Mouse (Mus musculus): ENCODE data around the gene Gm17455.

The Gm17455 gene

DNA sequence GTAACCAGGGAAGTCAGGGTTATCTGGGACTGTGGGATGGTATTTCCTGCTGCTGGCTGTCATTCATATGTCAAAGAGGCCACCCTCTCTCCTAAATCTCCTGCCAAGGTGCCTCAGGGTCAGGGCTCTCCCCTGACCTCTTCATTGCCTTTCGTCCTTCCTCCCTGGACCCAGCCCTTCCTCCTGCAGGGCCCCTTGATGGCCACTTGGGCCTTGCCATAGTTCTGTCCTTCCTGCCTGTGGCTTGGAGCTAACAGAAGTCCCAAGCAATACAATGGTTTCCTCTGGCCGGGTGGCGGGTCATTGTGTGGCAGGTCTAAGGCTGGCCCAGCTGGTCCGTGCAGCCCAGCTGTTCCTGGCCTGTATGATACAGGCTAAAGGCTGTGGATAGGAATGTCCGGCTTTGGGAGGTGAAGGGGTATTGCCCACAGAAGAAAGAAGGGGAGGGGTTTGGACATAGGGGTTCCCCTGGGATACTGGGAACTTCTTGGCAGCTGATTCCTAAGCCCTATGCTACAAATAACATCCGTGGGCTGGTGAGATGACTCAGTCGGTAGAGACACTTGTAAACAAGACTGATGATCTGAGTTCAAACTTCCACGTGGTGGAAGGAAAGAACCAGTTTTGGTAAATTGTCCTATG is 25.5 kb upstream of the Gm17455 start:
- no peak for DNase-seq

DNA sequence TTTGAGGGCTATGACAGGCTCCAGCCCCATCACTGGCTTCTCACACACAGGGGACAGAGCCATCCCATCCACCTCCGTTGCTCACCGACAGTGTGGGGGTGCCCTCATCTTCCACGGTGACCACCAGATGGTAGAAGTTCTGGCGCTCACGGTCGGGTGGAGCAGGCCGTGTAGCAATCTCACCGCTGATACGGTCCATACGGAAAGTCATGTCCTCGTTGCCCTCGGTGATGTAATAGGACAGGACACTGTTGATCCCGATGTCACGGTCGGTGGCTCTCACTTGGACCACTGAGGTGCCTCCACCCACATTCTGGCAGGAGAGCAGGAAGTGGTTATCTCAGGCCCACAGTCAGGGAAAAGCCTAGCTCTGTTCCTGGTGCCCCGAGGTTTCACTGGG is 22.8 kb upstream of the Gm17455 start:
- no peak for DNase-seq

DNA sequence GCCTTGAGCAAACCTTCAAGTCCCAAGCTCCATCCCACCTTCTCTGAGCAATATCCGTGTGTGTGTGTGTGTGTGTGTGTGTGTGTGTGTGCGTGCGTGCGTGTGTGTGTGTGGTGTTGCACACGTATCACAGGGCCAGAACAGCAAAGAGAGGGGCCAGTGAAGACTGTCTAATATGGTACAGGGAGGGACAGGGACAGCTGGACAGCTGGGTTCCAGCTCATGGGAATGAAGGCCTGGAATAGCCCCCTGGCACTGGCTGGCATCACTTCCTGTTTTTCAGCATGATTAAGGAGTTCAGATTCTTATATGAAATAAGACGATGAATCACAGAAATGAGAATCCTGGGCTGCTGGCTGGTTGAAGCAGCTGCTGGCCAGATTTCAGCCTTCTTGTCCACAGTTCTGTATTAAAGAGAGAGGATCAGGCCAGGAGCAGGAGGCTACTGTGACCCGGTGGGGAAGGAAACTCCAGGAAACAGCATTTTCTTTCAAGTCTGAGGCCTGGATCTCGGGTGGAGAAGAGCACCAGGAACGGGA is 20.0 kb upstream of the Gm17455 start:
- DNase-seq, result no peak

DNA sequence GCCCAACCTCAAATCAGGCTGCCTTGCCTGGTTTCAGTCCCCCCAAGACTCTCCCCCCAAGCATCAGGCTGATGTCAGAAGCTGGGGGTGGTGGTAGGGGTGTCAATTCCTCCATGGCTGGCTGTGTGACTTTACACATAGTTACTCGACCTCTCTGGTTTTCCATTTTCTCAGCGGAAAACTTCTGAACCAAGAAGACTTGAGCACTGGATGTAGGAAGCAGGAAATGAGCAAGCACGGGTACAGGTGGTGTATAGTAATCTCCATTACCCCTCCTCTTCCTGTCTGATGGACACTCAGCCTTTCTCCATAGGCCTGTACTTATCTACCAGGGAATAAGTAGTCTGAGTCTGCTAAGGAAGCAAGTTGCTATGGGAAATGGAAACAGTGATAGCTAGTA is 19.3 kb upstream of the Gm17455 start:
- no peak for DNase-seq

DNA sequence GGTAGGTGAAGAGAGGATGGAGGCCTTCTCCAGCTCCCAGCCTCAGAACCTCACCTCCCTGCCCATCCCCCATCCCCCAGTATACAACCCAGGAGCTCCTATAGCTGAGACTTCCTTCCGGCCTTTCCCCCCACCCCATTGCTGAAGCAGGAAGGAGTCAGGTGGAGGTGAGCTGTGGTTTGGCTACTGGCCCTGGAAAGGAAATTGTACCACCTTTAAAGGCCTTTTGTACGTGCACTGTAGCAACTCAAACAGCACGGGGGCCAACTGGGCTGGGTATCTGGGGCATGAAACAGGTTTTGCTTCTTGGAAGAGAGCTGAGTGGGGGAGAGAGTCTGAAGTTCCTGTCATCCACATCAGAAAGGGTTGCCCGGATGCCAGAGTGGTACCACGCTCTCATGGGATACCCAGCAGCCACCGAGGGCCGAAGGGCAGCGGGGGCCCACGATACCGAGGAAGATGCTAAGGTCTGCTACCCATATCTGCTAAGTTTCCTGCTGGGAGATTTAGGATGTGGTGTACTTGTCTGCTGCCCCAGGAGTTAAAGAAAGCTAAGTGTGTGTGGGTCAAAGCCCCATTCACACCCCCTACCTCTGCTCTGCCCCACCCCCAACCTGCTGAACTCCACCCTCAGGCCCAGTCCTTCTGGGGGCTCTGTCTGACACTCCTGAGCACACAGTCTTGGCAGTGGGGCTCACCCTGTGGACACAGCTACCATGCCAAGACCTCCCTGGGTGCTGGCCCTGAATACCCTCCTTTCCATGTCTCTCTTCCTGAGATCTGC is 18.2 kb upstream of the Gm17455 start:
- DNase-seq, result peak; percentile 80

DNA sequence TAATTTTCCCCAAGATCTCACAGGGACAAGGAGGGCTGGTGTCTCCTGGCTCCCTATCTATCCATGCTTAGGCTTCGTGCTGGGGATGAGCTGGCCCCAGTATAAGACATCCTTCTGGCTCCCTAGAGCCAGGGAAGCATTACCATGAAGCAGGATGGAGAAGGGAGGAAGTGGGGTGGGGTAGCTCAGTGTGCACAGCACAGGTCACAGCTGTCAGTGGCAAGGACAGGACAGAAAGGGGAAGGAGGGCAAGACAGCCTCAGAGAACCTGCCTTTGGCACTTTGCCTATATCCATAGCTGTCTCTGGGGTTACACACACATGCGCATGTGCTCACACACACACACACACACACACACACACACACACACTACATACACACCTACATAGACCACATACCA is 11.2 kb upstream of the Gm17455 start:
- DNase-seq, result peak; percentile 62

DNA sequence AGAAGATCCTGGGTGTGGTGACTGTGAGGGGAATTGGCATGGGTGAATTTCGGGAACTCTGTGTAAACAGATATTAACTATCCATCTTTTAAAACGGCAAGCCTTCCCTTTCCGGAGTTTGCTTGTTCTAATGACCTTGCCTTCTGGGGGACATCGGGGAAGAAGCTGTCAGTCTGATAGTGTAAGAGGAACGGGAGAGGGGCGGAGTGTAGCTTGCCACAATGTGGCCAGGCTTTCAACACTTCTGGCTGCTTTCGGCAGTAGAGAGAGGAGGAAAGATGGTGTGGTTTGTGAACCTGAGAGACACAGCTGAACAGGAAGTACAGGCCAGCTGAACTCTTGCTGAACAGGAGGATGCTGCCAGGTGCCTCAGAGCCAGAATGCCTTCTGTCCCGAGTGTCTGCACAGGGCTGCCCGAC is 10.1 kb upstream of the Gm17455 start:
- DNase-seq, result peak; percentile 74

DNA sequence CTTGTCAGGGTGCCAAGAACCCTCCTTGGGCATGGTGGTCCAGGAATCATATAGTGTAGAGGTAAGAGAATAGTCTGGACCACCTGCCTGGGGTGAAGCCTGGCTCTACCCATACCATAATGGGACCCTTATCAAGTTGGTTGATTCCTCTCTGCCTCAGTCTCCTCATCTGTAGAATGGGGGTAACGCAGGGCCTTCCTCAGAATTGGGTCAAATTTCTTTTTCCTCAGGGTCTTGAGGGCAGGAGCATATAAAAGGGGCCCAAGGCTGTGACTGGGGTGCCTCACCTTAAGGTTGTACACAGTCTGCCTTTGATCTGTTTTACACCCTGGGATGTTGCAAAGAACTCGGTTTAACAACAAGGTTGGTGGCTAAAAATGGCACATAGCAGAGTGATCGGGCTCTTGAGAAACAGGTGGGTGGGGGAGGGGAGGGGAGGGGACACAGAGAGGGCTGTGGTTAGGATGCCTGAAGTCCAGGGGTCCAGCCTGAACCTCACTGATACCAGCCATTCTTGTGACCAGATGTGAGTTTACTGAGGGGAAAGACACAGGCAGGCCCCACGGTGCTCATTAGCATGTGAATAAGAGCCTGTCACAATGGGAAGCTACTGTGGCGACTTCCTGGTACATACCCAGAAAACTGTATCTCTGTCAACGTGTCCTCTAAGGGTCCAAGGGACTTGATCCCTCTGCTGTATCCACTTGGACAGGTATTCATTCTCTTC is 9.2 kb upstream of the Gm17455 start:
- peak; percentile 60 for DNase-seq

DNA sequence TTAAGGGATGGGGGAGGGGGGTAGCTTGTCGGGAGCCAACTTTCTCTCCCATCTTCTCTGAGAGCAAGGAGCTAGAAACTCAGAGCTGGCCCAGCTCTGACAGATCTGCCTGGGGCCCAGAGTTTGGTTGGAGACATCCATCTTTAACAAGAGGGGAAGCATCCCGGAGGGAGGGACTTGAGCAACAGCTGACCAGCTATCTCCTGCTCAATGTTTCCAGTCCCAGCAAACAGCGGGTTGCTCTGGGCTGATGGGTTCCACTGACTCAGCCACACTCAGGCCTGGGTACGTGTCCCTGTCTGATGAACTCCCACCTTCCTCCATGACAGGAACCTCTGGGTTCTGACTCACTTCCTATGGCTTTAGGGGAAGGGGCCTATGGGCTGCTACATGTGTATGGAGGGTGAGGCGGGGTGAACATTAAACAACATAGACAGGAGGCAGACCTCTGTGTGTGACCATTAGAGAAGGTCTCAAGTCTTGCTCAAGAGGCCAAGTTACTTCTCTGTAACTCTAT is 8.6 kb upstream of the Gm17455 start:
- DNase-seq, result peak; percentile 42

DNA sequence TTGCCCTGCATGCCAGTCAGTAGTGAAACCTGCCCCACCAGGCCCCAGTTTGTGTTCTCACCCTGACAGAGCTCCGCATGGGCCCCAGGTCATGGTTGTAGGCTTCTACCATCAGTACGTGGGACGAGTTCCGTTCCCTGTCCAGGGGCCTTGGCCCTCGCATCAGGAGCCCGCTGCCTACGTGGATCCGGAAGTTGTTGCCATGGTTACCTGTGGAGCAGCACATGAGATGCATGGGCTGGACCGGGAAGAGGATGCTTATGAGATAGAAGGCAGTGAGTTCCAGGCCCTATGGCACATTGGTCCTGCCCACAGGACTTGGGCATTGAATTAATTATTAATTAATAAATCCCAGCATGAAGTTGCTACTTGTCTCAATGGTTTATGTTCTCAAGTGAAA is 7.9 kb upstream of the Gm17455 start:
- DNase-seq, result peak; percentile 25

DNA sequence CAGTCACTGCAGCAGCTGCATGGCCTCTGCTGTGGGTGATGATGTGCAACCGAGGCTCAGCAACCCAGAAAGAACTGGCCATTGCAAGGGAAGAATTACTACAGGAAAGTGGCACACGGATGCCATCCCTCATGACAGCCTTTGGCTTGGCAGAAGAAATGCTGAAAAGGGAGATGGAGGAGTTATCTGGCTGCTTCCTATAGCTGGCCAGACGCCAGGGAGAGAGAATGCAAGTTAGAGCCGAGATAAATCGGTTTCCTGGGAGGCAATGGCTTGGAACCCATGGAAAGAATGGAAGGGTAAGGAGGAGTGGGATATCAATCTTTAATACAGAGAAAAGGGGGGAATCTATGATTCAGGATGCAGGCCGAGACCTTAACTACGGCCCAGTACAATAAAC is 4.6 kb upstream of the Gm17455 start:
- DNase-seq, result no peak

DNA sequence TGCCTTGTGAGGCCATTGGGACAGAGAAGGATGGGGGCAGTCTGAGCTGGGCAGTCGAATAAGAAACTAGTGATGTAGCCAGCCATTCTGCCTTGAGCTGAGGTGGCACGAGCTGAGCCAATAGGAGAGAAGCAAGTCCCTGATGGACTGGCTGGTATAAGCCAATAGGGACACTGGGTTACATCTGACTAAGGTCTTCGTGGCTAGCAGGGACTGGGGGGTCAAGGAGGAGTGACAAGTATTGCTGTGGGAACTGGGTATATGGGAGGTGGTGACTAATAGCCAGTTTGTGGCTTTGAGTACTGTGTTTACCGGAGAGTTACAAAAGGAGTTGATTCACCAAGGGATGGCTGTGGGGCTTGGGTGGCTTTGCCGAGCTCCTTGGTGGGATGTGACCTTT is 3.9 kb upstream of the Gm17455 start:
- DNase-seq, result no peak

DNA sequence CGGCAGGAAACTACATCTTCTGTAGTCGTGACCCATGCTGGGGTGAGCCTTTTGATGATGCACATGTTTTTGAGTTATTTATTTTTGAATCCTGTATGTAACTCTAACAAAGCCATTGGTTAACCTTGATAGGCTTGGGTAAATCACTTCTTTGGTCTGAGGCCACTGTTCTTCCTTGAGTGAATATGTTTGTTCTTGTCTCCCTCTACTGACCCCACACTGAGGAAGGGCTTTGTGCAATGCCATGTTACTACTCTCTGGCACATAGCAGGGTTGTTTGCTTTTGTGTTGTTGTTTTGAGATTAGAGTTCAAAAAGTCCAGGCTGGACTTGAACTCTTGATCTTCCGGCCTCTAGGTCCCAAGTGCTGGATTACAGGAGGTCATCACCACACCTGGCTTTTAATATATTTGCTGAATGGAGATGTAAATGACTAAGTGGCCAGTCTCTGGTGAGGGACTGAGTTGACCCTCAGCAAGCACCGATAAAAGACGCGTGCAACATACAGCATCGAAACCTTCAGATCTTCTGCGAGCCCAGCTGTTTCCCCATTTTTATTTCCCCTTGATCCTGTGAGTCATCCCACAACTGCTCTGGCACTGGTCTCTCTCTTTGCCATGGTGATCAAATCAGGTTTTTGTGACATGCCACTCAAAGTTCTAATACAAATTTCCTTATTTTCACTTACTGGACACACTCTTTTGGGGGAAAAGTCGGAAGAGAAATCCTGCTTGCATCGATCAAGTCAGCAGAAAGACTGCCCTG is 1.3 kb upstream of the Gm17455 start:
- DNase-seq, result no peak

DNA sequence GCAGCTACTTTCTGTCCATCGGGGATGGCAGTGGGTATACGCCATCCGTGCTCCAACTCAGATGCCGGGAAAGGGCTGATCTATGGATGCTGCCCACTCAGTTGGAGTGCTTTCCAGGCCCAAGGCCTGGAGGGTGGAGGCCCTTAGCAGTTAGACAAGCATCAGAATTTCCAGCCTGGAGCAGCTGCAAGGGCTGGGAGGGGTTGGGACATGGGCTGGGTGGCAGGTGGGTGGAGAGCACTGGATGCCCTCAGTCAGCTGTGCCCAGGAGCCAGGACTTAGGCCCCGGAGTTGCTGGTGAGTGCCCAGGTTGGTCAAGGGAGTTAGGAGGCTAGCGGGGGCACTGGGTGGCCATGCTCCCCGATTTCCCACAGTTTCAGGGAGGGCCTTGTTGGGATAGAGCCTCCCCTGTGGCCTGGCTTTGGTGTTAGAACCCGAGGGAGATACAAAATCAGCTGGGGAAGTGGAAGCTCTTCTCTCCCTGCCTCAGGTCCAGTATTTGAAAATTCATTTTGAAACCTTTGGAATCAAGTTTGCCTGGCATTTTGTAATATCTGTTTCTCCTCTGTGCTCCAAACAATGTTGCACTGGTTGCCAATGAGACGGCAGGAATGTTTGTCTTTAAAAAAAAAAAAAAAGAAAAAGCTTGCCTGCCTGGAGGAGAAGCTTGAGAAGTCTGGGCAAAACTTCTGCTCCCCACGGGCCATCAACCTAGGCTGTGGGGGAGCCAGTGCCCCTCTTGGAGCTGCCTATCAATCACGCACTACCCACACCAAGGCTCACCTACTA is 1.2 kb downstream of the Gm17455 start:
- no peak for DNase-seq

DNA sequence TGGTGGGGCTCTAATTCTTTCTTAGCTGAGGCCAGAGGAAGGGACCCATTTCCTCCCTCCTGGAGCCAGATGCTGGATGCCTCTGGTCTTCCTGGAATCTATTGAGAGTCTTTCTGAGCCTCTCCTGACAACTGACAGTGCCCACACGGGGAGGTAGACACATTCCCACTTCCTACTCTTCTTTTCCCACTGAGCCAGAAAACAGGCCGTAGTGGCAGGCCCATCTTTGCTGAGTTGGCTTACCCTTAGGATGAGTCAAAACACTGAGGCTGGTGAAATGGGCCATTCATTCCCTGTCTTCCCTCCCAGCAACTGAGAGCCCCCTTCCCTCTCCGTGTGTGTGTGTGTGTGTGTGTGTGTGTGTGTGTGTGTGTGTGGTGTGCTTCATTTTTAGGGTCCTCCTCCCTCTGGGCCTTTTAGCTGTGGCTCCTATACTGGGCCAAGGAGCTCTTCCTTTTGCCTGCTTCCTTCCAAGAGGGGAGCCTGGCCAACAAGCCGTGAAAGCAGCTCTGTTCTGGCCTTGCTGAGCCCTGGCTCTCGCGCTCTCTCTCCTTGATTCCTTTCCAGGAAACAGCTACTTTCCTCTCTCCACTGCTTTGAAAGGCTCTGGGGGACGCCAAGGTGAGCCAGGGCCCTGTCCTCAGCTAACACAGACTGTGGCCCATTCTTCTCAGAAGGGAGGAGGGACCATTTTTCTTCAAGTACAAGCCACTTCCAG is 6.1 kb downstream of the Gm17455 start:
- DNase-seq, result no peak

DNA sequence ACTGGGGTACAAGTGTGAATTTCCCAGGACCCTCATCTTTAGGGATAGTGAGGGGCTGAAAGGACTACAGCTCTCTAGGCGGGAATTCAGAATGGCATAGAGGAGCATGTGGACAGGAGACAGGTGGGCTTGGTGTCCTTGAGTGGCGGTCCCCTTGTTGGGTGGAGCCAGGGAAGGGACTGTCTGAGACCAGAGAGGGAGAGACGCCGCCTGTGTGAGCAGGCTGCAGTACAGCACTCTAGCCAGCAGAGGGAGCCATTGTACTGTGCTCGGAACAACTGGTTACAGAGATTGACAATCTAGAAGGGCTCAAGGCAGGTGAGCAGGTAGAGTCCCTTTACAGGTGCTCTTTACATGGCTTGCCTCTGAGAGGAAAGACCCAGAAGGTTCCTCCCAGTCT is 8.3 kb downstream of the Gm17455 start:
- DNase-seq, result peak; percentile 86

DNA sequence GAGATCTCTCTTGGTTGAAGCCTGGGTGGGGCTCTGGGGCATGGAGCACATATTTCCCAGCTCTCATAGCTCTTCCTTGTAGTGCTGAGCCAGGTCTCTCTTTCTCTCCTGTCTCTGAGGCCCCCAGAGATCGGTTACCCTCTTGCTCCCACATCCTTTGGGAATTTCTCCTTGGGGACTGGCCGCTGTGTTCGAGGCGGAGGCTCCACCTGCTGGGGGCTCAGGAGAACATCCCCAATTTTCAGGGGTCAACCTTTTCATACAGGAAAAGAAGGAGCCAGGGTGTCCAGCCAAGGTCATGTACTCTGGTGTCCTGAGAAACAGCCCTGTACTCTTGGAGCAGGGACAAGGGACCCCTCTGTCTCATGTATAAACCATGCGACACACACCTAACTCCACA is 12.3 kb downstream of the Gm17455 start:
- peak; percentile 42 for DNase-seq

DNA sequence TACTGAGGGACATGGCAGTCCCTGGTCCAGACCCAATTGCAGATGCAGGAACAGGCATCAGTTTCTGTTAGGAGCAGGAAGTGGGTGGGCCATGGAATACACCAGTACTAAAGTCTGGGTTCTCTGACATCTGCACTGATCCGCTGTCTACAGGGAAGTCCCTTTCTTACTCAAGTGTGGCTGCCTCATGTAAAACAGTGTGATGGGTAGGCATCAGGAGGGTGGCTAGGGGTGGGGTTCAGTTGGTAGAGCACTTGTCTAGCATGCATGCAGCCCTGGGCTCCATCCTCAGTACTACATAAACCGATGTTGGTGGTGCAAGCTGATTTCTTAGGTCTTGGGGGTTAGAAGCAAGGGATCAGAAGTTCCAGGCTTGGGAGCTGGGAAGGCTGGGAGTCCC is 14.2 kb downstream of the Gm17455 start:
- no peak for DNase-seq

DNA sequence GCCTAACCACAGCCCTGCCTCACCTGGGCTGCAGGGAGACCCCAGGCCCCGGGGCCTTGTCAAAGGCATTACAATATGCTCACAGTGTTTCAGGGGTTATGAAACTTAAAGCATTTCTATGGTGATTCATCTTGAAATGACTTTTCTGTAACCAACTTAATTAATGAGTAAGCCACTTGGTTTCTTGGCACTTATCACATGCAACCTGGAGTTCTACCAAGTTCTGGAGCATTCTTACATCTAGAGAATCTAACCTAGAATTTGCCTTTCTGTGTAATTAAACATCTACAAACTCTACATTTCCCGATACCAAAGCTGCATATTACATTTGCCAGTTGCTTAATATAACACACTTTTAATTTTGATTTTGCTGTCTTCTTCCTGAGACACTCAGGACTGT is 17.5 kb downstream of the Gm17455 start:
- peak; percentile 34 for DNase-seq

DNA sequence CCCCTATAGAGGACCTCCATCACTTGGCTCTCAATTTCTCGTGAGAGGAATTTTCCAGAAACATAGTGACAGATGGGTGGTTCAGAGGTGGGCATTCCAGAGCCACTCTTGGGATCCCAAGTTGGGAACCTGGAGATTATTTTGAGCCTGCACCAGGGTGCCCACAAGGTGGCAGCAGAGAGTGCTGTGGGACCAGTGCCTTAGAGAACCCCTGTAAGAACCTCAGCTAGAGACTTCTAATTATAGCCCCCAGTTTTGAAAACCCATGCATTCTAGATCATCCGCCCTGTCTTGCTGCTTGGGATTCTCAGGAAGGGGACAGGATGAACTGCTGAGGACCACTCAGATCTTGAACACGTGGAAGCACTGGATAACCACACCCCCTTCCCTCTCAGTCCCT is 18.6 kb downstream of the Gm17455 start:
- peak; percentile 91 for DNase-seq

DNA sequence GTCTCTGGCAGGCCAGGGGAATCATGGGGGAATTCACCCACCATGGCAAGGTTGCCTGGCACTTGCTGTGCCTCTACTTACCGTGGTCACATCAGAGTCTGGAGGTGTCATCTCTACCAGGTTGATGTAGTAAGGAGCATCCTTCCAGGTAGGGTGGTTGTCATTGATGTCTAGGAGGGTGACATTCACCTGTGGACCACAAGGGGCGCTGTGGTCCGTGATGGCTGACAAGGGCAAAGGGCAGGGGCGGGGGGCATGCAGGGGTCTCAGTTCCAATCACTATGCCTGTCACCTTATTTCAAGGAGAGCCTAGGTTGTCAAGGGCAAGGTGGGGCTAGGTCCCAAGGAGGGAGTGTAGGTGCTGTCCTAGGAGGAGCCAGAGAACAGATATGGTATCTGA is 20.1 kb downstream of the Gm17455 start:
- peak; percentile 69 for DNase-seq
